Mouse (Mus musculus): Measurements from ENCODE around the gene Tnni1.

The Tnni1 gene

DNA sequence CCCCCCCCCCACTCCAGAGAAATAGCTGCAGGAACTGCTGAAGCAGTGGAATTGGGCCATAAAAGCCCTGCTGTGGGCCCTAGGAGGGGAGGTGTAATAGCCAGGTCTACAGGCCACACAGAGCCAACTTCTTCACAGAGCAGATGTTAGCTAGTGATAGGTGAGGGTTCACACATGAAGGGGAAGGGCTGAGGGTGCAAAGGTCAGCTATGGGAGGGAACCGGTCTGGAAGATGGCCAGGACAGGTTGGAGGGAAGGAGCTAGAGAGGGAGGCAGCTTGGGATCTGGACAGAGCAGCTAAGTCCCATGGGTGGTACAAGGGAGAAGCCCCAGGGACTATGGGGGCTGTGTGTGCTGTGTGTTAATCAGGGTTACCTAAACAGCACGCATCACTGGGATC is 30.9 kb downstream of the Tnni1 start:
- no peak for DNase-seq (ENCODE audit: low spot score in 2 of 2)

GRCm38 (mm10) chr1:135811016-135811646 is 31.9 kb downstream of the Tnni1 start:
- DNase-seq (ENCODE audit: low spot score in 2 of 2), result peak; percentile 86 to 87

- no peak for DNase-seq (ENCODE audit: low spot score in 2 of 2)
Measured at GRCm38 (mm10) chr1:135812205-135812604, 33.0 kb downstream of the Tnni1 start.

- no peak for DNase-seq (ENCODE audit: low spot score in 2 of 2)
Measured at GRCm38 (mm10) chr1:135812618-135813017, 33.4 kb downstream of the Tnni1 start.

DNA sequence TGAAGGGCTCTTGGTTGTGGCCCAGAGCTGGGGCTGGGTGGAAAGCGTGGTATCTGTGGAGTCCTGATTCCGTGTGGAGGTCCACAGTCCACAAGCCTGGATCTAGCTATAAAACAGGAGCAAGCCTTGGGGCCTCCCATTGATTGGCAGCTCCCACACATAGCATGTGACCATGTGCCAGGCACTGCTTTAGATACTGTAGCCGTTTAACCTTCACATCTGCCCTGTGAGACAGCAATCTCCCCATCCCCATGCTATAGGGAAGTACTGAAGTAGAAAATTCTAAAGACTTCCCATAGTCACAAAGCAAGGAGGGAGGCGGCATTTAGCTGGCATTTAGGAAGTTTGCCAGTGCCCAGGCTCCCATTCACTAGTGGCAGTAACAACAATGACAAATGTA is 33.8 kb downstream of the Tnni1 start:
- DNase-seq (ENCODE audit: low spot score in 2 of 2), result no peak

GRCm38 (mm10) chr1:135813687-135814395 is 34.6 kb downstream of the Tnni1 start:
- no peak for DNase-seq (ENCODE audit: low spot score in 2 of 2)

GRCm38 (mm10) chr1:135814531-135814930 is 35.3 kb downstream of the Tnni1 start:
- no peak for DNase-seq (ENCODE audit: low spot score in 2 of 2)

GRCm38 (mm10) chr1:135817595-135817994 is 38.4 kb downstream of the Tnni1 start:
- DNase-seq (ENCODE audit: low spot score in 2 of 2), result no peak

- DNase-seq (ENCODE audit: low spot score in 2 of 2), result no peak
Measured at GRCm38 (mm10) chr1:135818481-135819086, 39.4 kb downstream of the Tnni1 start, which contains the start of gene Lad1. Gene Lad1 (plus strand): TSS chr1:135818598.

DNA sequence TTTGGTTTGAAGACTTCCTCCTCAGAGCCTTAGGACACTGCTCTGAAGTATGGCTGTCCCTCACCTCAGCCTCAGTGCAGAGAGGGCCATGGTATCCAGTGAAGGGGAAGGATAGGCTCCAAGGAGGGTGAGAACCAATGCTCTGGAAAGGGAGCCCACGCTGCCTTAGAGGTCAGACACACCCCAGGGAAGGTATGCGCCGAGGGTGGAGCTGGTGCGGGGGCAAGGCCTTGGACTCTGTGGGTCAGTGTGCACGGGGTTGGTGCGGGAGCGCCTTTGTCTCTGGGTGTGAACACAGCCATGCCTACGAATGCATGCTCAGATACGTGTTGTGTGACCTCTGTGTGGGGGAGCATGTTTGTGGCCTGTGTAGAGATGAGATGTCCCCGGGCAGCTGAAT is 40.8 kb downstream of the Tnni1 start:
- DNase-seq (ENCODE audit: low spot score in 2 of 2), result no peak

DNA sequence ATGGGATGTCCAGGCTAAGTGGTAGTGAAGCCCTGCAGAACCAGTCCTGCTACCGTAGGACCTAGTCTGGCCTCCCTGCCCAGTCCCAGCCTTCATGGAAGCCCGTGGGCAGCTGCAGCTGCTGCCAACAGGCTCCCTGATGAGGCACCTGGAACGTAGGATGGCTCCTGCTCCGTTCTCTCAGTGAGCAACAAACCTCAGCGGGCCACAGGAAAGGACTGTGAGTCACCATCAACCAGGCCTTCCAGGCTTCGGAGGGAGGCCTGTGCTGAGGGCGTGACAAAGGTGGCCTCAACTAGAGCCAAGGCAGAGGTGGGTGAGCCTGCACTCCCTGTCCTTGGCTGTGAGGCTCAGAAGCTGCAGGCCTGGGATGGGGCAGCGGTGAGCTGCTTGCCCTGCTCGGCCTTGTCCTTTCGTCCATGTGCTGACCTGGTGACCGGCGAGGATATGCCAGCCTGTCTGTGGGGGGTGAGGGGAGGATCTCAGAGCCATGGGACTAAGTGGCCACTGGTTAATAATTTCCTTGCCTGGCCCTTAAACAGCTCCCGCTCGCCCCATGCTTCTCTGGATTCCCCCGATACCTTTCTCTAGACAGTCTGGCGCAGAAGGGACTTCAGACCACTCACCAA is 41.6 kb downstream of the Tnni1 start:
- no peak for DNase-seq (ENCODE audit: low spot score in 2 of 2)

DNA sequence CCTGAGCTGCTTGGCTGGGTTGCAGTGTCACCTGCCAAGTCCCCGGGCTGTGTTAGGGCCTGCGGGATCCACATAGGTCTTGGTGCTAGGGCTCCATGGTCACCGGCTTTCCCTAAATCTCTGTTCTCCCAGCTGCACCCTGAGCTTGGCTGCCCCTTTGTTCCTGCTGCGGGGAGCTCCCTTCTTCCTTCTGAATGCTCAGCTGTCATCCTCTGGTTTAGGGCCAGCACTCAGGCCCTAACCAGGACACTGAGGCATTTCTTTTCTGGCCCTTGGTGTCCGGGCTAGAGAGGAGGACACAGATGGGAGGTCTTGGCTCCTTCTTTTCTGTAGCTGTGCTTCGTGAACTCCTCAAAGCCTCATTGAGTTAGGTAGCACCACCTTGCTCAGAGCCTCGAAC is 42.5 kb downstream of the Tnni1 start:
- DNase-seq (ENCODE audit: low spot score in 2 of 2), result no peak

GRCm38 (mm10) chr1:135828918-135829317 is 49.7 kb downstream of the Tnni1 start:
- peak in 1 of 2 experiments; percentile 34 for DNase-seq (ENCODE audit: low spot score in 2 of 2)

DNA sequence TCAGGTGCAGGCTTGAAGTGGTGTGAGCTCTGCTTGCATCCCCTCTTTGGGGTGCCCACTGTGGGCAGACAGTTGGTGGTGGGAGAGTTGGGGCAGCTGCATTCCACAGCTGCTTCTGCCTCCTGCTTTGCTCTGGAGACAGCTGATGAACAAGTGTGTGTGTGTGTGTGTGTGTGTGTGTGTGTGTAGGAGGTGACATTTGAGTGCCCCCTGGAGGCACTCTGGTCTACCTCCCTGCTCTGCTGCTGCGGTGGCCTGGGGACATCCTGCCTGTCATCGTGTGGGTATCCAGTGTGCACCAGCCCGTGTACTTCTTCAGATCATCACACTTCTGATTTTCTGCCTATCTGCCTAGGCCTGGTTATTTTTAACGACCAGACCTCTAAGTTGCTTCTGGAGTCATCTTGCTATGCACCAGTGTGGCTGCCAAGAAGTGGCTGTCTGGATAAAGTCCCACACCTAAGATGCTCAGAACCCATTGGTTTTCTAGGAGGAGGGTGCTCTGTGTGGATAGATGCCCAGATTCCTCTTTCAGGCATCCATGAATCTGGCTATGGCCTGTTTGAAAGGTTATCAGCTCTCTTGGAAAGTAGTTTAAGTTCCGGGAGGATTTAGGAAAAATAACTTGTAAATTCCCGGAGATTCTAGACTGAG is 55.1 kb downstream of the Tnni1 start:
- DNase-seq (ENCODE audit: low spot score in 2 of 2), result no peak

- no peak for DNase-seq (ENCODE audit: low spot score in 2 of 2)
Measured at GRCm38 (mm10) chr1:135834983-135835382, 55.7 kb downstream of the Tnni1 start.

GRCm38 (mm10) chr1:135835716-135836483 is 56.7 kb downstream of the Tnni1 start, which contains the start of gene Tnnt2:
Gene Tnnt2 (plus strand): TSS chr1:135836354.
- DNase-seq (ENCODE audit: low spot score in 2 of 2), result no peak

GRCm38 (mm10) chr1:135838626-135839025 is 59.4 kb downstream of the Tnni1 start:
- no peak for DNase-seq (ENCODE audit: low spot score in 2 of 2)

GRCm38 (mm10) chr1:135839065-135839464 is 59.8 kb downstream of the Tnni1 start:
- no peak for DNase-seq (ENCODE audit: low spot score in 2 of 2)

- no peak for DNase-seq (ENCODE audit: low spot score in 2 of 2)
Measured at GRCm38 (mm10) chr1:135840675-135841395, 61.6 kb downstream of the Tnni1 start.

DNA sequence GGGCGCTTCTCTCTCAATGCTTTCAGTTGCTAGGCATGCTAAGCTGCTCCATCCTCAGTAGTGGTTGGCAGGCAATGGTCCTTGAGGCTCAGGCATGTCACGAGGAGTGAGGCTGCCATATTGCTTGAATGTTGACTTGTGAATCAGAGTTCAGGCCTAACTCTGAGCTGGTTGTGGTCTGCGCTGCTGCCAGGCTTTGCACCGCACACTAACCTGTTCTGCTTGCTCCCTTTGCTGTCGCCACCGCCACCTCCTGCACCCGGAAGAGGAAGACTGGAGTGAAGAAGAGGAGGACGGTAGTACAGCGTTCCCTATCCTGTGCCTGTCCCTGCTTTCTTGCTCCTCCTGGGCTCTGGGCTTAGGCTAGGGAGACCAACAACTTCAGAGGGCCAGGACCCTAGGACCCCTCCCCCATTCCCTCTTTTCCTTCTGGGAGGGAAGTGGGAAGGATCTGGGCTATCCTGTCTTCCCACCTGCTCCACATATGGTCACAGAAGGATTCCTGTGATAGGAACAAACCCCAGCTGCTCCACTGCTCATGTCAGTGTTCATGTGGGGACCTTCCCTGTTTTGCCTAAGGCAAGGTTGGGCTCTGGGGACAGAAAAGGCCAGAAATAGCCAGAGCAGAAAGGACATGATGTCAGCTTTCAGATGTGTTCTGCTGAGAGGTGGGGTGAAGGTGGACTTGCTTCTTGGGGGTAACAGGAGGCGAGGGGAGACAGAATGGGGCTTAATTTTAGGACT is 64.5 kb downstream of the Tnni1 start:
- DNase-seq (ENCODE audit: low spot score in 2 of 2), result no peak

Measured in cerebellum, postnatal 4 days (tissue).